Mouse (Mus musculus): ENCODE data around the gene Slc35a2. TPM values are rescaled to one million over a fixed set of nuclear protein-coding genes. Genes with fewer than 3 reads are reported as not detected.

The Slc35a2 gene
- total RNA-seq, 1 experiment from 2014 or later: 17.2 TPM

Other genes starting within 250 kb of the Slc35a2 start
- 0.94 and 1.1 TPM in 2 replicates for gene Syp, start 245.6 kb upstream of the Slc35a2 start, total RNA-seq (2017)
- 8.3 and 12.4 TPM in 2 replicates for gene Prickle3, start 226.8 kb upstream of the Slc35a2 start, total RNA-seq (2017)
- 79.7 and 95.8 TPM in 2 replicates for gene Plp2, start 212.6 kb upstream of the Slc35a2 start, total RNA-seq (2017)
- gene Magix, start 202.8 kb upstream of the Slc35a2 start, total RNA-seq (2017): 0.40 and 0.75 TPM in 2 replicates
- 20.3 and 25.5 TPM in 2 replicates for gene Gpkow, start 186.9 kb upstream of the Slc35a2 start, total RNA-seq (2017)
- 31.2 and 46.8 TPM in 2 replicates for gene Wdr45, start 169.7 kb upstream of the Slc35a2 start, total RNA-seq (2017)
- not detected in 2 replicates for gene Gm45208, start 161.8 kb upstream of the Slc35a2 start, total RNA-seq (2017)
- 7.0 and 7.1 TPM in 2 replicates for gene Praf2, start 155.6 kb upstream of the Slc35a2 start, total RNA-seq (2017)
- 1.8 and 2.1 TPM in 2 replicates for gene Ccdc120, start 133.1 kb upstream of the Slc35a2 start, total RNA-seq (2017)
- gene Tfe3, start 121.5 kb upstream of the Slc35a2 start, total RNA-seq (2017): 9.6 and 12.4 TPM in 2 replicates
- 48.4 TPM in 2 replicates for gene Gripap1, start 94.3 kb upstream of the Slc35a2 start, total RNA-seq (2017)
- gene Kcnd1, start 61.7 kb upstream of the Slc35a2 start, total RNA-seq (2017): 0.63 and 2.1 TPM in 2 replicates
- 73.7 and 89.4 TPM in 2 replicates for gene Otud5, start 42.7 kb upstream of the Slc35a2 start, total RNA-seq (2017)
- gene Pim2, start 5.8 kb upstream of the Slc35a2 start, total RNA-seq (2017): 3.1 and 7.8 TPM in 2 replicates
- gene Pqbp1, start 15.2 kb downstream of the Slc35a2 start, total RNA-seq (2017): 167 and 186 TPM in 2 replicates
- 39.3 and 51.9 TPM in 2 replicates for gene Timm17b, start 15.3 kb downstream of the Slc35a2 start, total RNA-seq (2017)
- gene Gm10491, start 23.8 kb downstream of the Slc35a2 start, total RNA-seq (2017): not detected in 2 replicates
- 1.2 TPM in 1 of 2 replicates, not detected in the other for gene Gm10490, start 25.5 kb downstream of the Slc35a2 start, total RNA-seq (2017)
- gene Pcsk1n, start 35.8 kb downstream of the Slc35a2 start, total RNA-seq (2017): not detected in 2 replicates
- not detected in 2 replicates for gene Eras, start 44.6 kb downstream of the Slc35a2 start, total RNA-seq (2017)
- 10.0 and 32.9 TPM in 2 replicates for gene Hdac6, start 63.9 kb downstream of the Slc35a2 start, total RNA-seq (2017)
- 8.6 and 19.1 TPM in 2 replicates for gene Gata1, start 94.0 kb downstream of the Slc35a2 start, total RNA-seq (2017)
- gene Glod5, start 134.5 kb downstream of the Slc35a2 start, total RNA-seq (2017): not detected in 2 replicates
- 51.2 and 65.4 TPM in 2 replicates for gene Suv39h1, start 190.7 kb downstream of the Slc35a2 start, total RNA-seq (2017)
- 97.1 and 98.4 TPM in 2 replicates for gene Was, start 206.5 kb downstream of the Slc35a2 start, total RNA-seq (2017)
- 41.6 and 44.4 TPM in 2 replicates for gene Wdr13, start 248.9 kb downstream of the Slc35a2 start, total RNA-seq (2017)